Mouse (Mus musculus): Measurements from ENCODE around the gene Mroh2b.

Mroh2b gene

GRCm38 (mm10) chr15:4898437-4898836, at the start of gene Mroh2b:
TSS of gene Mroh2b (plus strand) at chr15:4898737.
- DNase-seq (ENCODE audit: low read depth) = no peak

GRCm38 (mm10) chr15:4850015-4850414, 48.5 kb upstream of the Mroh2b start:
- DNase-seq (ENCODE audit: low read depth) = no peak

GRCm38 (mm10) chr15:4894962-4895361, 3.6 kb upstream of the Mroh2b start:
- DNase-seq (ENCODE audit: low read depth) = no peak

GRCm38 (mm10) chr15:4934731-4935130, 36.2 kb downstream of the Mroh2b start:
- no peak for DNase-seq (ENCODE audit: low read depth)

- DNase-seq (ENCODE audit: low read depth) = no peak
Measured at GRCm38 (mm10) chr15:4973355-4973754, 74.8 kb downstream of the Mroh2b start.

- no peak for DNase-seq (ENCODE audit: low read depth)
Measured at GRCm38 (mm10) chr15:5002903-5003302, 104.4 kb downstream of the Mroh2b start.

GRCm38 (mm10) chr15:5003503-5004196, 105.1 kb downstream of the Mroh2b start:
- no peak for DNase-seq (ENCODE audit: low read depth)

- DNase-seq (ENCODE audit: low read depth) = no peak
Measured at GRCm38 (mm10) chr15:5009644-5010107, 111.1 kb downstream of the Mroh2b start.
